Mouse (Mus musculus): ENCODE data around the gene Txk.

Gene Txk

DNA sequence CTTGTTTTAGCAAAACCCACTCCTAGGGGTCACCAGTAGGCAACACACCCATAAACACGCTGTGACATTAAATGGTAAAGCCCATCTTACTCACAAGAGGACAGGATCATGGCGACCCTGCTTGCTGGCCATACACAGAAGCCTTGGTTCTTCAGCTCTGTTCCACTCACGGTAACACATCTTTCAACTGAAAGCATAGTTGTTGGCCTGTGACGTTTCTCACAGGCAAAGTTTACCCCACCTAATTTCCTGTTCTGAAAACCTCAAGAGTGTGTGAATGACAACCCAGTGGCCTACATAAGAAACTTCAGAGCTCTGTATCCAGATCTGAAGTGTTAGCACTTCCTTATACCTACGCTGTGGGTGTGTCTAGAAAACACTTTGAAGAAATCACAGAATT lies at the start of gene Txk:
Txk (minus strand) TSS at position 193 of the 400 bp plus-strand sequence.
- no peak for DNase-seq (ENCODE audit: low read depth, low spot score)

DNA sequence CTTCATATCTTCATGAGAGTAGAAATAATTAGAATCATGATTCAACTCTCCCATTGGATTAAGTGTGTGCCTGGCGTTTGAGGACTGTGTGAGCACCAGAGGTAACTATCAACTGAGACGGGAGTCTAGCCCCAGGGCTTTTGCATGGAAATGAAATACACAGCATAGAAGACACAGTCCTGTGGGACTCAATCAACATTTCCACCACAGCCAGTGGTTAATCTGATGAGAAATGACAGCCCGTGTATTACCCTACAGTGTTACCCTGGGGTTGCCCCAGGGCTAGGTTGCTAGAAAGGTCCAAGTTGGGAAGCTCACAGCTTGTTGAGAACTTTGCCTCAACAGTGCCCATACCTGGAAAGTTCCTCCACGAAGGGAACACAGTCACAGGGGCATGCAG lies 46.0 kb upstream of the Txk start:
- no peak for DNase-seq (ENCODE audit: low read depth, low spot score)

DNA sequence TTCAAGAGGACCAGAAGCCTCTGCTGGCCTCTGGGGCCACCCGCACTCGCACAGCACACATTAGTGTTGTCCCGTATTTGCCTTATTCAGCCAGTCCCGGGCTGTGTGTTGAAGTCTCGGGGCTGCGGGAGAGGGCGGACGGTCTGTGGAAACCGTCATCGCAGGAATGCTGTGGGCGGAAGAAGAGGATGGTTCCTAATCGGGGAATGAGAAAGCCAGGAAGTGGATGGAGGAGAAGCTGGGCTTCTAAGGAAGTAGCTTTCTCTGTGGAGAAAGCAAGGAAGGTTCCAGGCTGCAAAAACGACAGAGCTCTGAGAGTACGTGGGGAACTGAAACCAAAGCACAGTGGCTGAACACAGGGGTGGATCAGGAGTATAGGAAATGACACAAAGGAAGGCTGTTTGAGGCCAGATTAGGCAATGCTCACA lies 43.6 kb upstream of the Txk start:
- DNase-seq (ENCODE audit: low read depth, low spot score): no peak

DNA sequence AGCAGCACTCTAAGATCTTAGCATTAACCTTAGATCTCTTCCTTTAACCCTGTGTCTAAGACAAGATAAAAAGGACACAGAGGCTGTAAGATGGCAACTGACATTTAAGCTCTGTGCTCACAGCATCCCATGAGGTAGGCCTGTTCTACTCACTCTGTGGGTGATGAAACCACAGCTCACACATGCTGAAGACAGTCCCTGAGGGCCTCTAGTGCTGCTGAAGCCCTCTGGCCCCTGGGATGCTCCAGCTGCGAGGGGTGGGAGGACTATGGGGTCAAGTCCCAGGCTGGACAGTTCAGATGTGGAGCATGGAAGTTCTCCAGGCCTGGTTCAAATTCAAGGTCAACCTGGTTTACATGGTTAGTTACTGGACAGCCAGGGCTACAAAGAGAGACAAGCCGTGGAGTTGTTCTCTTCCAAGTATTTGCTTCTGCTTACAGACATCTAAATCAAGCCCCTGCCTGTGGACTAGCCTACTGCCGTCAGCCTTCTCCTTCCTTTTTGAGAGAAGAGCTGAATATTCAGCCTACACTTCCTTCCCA lies 40.8 kb upstream of the Txk start:
- no peak for DNase-seq (ENCODE audit: low read depth, low spot score)

DNA sequence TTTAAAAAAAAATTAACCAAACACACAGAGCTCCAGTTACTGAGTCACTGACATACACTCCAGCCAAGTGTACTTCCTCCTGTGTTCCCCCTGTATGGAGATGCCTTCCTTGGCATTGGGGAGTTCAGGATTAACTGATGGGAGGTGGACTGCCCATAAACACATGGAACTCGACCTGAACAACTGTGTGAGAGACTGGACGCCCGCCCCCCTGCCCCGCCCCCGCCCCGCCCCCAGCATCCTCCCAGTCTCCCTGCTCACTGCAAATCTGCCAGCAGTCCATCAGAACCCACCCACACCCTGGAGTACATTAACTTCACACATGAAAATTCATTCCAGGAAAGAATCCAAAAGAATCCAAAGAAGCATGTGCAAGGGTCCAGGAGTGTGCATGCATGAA lies 39.2 kb upstream of the Txk start:
- no peak for DNase-seq (ENCODE audit: low read depth, low spot score)

DNA sequence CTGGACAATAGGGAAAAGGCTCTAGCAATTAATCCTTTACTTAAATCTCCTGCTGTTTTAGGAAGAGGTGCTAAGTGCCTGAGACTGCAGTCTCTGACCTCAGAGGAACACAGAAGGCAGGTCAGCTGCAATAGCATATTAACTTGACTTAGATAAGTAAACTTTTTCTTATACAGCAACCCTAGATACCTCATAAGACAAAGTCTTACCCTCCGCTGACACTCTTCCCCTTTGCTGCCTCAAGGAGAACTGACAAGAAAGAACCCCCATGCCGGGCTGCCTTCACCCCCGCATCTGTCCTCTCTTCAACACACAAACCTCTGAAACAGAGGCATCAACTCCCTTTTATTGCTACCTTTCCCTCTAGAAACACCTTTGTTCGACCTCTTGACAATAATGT lies 38.8 kb upstream of the Txk start:
- DNase-seq (ENCODE audit: low read depth, low spot score): no peak

DNA sequence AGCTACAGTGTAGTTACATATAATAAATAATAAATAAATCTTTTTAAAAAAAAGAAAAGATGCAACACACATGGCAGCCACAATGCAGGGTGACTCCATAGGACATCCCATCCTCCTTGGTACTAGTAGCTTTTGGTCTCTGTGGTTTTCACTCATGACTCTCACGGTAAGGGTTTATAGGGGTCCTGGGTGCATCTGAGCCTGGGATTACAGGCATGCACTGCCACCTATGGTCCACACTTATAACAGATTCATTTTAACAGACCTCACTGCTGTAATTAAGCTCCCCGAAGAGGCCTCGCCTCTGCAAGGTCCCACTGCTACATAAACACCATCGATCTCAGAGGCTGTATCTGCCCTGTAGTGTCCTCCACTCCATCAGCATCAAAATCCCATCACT lies 32.9 kb upstream of the Txk start:
- DNase-seq (ENCODE audit: low read depth, low spot score): no peak

DNA sequence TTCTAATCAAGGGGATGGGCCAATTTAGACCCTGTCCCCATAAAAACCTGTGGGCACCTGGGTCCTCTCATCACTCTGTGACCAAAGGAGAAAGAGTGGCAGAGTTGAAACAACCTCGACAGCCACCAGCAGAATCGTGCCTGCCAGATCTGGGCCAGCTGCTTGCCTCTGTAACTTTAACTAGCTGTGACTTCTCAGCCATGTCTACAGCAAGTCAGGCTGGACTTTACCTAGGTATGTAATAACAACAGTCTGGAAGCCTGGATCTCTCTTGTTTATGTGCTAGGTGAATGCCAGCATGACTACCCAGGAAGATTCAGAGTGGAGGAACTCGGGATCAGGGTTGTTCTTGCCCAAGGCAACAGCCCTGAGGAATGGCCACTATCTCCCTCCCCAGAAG lies 32.1 kb upstream of the Txk start:
- no peak for DNase-seq (ENCODE audit: low read depth, low spot score)

DNA sequence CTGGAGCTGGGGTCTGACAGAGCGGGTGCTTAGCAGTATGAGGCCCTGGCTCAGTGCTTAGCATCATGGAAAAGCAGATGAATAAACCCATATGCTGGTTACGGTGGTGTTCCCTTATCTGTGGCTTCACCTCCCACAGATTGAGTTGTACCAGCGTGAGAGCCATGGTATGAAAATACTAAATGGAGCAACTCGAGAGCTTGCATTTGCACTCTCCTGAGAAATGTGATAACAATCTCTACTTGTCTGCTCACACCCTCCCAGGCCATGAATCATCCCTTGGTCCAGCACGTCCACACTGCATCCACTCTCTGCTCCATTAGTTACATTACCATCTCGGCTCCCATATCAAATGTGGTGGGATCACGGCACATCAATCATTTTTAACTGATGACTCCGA lies 31.4 kb upstream of the Txk start:
- DNase-seq (ENCODE audit: low read depth, low spot score): peak; percentile 72

DNA sequence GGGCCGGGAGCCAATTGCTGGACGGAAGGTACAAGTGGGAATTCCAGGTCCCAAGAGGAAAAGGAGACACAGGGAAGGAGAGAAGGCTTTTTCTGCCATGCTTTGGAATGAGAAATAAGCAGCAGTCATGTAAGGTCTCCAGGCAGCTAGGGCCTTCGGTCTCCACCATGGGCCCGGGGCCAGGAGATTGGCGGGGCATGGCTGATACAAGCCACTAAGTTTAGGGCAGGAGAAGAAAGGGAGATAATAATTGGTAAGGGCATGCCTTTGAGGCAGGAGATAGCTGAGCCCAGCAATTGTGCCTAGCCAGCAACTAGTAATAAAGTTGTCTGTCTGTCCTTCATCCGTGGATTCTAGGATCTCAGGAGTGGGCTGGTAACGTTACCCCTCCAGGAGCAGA lies 30.5 kb upstream of the Txk start:
- DNase-seq (ENCODE audit: low read depth, low spot score): no peak

DNA sequence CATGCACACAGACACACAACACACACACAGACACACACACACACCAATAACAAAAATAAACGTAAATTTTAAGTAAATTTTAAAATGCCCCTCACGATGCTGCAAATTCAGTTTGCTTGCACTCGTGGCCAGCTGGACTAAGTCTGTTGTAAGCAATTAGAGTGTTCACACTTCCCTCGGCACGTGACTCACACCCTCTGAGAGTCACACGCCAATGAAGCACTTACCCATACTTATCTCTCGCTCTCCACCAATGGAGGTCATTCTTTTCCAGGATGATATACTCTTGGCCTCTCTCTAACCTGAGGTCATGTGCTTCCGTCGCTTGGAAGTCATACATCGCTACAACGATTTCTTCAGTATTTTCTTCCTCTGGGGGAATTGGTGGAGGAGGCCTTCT lies 29.2 kb upstream of the Txk start:
- DNase-seq (ENCODE audit: low read depth, low spot score): no peak

DNA sequence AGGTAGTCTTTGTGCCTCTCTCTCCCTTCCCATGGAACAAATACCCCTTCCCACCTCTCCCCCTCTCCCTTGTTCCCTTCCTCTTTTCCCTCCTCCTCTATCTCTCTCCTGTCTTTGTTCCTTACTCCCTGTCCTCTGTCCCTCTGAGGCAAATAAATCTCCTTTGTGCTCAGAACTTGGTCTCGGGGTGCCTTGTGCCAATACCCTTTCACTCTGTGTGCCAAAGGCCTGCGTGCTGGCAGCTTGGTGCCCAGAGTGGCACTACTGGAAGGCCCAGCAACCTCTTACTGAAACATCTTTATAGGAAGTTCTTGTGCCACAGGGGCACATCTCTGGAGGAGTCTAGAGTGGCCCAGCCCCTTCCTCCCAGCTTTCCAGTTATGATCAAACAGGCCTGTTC lies 24.0 kb upstream of the Txk start:
- no peak for DNase-seq (ENCODE audit: low read depth, low spot score)

DNA sequence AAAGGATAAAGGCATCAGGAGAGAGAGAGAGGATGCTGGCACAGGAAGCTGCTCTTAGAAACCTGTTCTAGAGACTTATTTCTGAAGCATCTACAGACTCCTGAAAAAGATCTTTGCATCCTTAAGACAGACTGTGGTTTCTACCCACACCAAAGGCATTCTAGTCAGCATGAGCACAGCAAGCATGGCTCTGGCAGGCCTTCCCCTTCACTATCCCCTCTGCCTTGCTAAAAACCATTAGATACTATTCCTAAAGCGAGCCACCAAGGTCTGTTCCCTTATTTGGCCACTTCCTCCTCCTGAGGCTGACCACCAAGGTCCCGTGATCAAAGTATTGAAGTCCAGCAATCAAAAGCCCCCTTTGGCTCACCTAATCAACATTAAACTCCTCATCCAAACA lies 23.6 kb upstream of the Txk start:
- DNase-seq (ENCODE audit: low read depth, low spot score): no peak

DNA sequence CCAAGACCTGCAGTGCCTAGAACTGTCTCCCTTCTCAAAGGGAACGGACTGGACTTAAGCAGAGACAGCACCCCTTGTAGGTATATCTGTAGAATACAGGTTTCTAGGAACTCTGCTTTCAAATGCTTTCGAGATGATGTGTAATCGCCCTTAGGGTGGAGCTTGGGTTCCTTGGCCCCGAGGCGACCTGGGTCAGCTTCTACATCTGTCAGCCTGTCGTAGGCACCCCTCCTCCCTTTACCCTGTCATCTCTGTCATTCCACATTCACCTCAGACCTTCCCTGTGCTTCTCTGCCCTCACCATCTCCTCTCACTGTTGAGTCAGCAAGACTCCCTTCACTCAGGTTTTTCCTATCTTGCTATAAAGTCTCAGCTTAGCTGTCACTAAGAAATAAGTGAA lies 17.3 kb upstream of the Txk start:
- DNase-seq (ENCODE audit: low read depth, low spot score): peak; percentile 59

DNA sequence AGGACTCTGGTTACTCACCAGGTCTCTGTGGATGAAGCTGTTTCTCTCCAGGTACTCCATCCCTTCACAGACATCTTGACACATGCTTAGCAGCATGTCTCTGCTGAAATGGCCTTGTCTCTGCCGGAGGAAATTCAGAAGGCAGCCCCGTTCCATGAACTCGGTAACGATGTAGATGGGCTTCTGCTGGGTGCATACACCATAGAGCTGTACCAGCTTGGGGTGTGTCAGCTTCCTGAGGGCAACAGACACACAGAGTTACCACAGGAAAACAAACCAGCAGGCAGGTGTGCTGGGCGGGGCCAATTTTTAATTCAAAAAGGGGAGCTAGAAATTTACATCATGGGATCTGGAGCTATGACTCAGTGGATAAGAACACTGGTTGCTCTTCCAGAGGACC lies 11.0 kb upstream of the Txk start:
- no peak for DNase-seq (ENCODE audit: low read depth, low spot score)

DNA sequence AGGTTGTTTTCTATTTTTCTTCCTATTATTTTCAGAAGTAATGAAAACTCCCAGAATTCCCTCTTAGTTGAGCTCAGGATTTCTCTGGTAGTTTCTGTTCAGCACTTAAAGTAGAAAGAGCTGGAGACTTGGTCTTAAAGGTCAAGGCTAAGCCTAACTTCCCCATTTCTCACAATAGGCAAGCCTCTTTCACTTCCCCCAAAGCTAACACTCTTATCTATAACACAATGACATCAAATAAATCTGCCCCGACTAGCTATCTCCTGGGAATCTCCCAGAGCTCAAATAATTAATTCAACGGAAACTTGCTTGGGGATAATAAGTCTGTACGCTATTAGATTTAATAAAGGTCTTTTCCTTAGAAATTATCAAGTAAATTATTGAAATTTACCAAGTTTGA lies 10.4 kb upstream of the Txk start:
- no peak for DNase-seq (ENCODE audit: low read depth, low spot score)

DNA sequence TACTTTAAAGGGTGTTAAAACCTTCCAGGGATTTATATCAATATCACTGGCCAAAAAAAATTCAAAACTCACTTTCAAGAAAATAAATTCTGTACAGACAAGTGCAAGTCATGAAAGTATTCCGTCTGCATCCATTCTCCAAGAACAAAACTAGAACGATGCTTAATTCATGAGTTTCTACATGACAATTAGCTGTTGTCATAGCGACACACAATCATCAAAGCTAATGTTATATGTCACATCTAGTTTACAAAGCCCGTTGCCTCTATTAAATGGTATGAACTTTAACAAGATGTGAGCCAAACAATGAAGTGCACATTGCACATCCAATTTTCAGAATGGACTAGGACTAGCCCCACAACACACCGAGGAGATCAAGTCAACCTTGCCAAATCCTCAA lies 9.2 kb upstream of the Txk start:
- DNase-seq (ENCODE audit: low read depth, low spot score): no peak

DNA sequence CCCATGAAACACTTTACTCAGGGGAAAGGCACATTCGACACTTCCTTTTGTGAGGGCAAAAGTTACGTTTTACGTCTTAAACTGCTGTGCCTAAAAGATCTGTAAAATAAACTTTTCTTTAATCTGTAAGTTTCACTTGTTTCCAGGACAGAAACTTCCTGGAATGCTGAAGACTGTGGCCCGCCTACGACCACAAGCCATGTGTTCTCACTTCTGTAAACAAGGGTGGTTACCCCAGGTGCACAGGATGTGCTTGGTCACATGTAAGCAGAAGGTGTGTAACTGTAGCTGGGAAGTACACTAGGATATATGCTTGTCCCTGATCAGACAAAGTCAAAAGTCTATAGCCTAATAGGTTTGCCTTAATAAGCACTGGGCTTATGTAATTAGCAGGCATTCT lies 8.7 kb upstream of the Txk start:
- DNase-seq (ENCODE audit: low read depth, low spot score): no peak

DNA sequence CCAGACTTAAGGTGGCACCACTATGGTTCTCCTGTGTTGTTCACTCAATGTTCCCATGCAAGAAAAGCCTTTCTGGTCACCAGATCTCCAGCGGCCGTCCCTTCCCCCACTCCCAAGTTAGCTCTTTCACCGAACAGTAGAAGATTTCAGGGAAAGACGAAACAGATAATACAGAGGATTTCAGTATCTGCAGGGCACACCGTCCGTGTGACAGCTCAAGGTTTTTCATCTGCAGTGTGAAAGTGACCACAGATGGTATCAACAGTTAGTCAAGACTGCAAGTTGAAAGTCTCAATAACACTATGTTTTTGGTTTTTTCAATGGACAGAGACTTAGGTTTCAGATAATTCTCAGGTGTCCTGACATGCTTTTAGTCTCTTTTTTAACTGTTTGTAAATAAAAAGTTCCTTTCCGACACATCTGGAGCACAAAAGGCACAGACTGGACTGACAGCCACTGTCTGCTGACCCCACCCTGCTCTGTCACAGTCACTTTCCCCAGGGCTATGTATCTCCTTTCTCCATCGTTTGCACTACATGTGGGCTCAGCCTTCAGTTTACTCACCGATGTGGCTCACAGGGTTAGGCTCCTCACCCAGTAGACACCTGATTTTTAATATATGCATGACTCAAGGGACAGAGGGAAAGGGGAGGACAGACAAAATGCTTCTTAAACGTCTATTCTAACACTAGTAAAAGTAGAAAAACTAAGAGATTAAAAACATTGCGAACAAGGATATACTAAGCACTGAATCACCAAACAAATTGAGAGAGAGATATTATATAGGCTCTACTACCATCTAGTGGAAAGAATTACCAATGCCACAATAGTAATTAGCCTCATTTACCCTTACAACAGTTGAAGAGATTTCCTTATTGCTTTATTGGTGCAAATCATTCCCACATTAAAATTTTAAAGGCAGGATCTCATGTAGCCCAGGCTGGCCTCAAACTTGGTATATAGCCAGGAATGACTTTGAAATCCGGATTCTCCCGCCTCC lies 6.6 kb upstream of the Txk start:
- peak; percentile 70 for DNase-seq (ENCODE audit: low read depth, low spot score)

DNA sequence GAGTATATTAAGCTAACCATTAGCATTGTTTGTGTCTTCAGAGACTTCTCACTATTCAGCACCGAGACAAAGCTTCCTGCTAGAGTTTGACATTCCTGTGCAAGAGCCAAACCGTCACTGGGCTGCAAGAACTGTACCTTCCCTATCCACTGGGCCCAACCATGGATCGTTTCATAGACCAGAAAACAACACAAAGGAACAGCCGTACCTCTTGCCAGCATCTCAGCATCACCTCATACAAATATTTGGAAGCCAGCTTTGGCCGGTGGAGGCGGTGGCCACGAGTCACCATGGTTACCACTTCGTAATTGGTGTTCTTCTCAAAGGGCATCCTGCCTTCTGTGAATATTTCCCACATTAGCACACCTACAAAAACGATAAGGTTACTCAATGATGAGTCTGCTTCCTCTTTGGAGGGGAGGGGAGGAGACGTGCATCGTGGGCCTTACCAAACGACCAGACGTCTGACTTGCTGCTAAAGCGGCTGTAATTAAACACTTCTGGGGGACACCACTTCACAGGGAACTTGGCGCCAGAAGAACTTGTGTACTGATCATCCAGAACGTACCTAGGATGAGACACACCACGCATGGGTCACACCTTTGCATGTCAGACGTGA lies 4.7 kb upstream of the Txk start:
- peak; percentile 20 for DNase-seq (ENCODE audit: low read depth, low spot score)

DNA sequence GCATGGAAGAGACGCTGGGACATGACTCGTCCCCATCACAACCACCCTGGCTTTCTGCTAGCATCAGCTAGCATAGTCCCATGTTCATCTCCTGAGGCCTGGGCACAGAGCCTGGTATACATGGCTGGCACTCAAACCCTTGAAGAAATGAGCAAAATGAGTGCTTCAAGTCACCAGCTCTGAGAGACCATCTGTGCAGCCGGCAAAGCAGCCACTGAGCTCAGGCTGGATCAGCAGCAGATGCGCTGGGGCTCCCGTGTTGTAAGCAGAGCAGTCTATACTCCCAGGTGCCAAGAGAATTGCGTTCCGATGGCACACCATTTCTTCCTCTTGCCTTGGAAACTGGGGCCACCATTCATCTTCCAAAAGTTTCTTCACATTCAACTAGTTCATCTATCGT lies 3.4 kb upstream of the Txk start:
- DNase-seq (ENCODE audit: low read depth, low spot score): no peak

DNA sequence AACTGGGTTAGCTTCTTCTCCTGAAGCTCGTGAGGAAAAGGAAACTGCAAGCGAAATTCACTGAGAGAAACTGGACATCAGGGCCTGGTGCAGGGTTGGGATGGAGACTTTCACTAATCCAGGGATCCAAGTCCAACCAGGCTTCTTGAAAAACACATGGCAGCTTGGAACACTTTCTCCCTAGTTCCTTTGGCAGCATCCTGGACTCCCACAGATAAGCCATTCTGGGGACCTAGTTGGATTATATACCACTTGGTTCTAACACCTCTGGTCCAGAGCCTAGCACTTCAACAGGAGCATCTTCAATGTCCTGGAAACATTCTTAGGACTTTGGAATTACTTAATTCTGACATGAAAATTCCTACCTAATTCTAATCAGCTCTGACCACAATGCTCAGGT lies 2.5 kb upstream of the Txk start:
- DNase-seq (ENCODE audit: low read depth, low spot score): no peak
